Mouse (Mus musculus) lung, adult 10 weeks (tissue): ENCODE measurements around the gene Zfp975. TPM values are rescaled to one million over a fixed set of nuclear protein-coding genes. Genes with fewer than 3 reads are reported as not detected.

Experiments used
- polyA plus RNA-seq: library from polyadenylated mRNA; stranded (reverse); fragments of 350-450 nt; fragmentation: Illumina TruSeq; extraction: RNeasy Lipid Tissue Mini Kit (QIAGEN cat#74804); gene quantifications from one replicate; pipeline ENCODE4 v1.2.3, GENCODE M21; 2014; ENCODE audit warnings: low read depth, low replicate concordance; ENCODE audit not compliant: insufficient read depth

The Zfp975 gene
- polyA plus RNA-seq = 2.9 TPM

GRCm38 (mm10) chr7:42692362-42693158 lies at the start of gene Zfp975:
Gene Zfp975 (minus strand): TSS chr7:42692742.

GRCm38 (mm10) chr7:42726917-42727316 lies 34.4 kb upstream of the Zfp975 start, which contains the start of gene Gm17067:
Gene Gm17067 (minus strand): TSS chr7:42727017.

GRCm38 (mm10) chr7:42642152-42643115 lies 50.1 kb downstream of the Zfp975 start, which contains the start of gene Zfp976:
Gene Zfp976 (minus strand): TSS chr7:42642588.

Other genes with a start within 250 kb of the Zfp975 start
- gene 4933421I07Rik, start 244.6 kb downstream of the Zfp975 start, polyA plus RNA-seq = not detected
- gene Zfp141, start 187.0 kb downstream of the Zfp975 start, polyA plus RNA-seq = 3.3 TPM
- not detected for gene Gm21028, start 114.2 kb downstream of the Zfp975 start, polyA plus RNA-seq
- gene Zfp977, start 100.2 kb downstream of the Zfp975 start, polyA plus RNA-seq = 0.55 TPM
- 2.3 TPM for gene Zfp976, start 50.2 kb downstream of the Zfp975 start, polyA plus RNA-seq
- gene Gm17067, start 34.3 kb upstream of the Zfp975 start, polyA plus RNA-seq = not detected
- not detected for gene Vmn2r62, start 100.8 kb upstream of the Zfp975 start, polyA plus RNA-seq
- gene Gm2381, start 174.5 kb upstream of the Zfp975 start, polyA plus RNA-seq = not detected
- not detected for gene Vmn2r63, start 241.1 kb upstream of the Zfp975 start, polyA plus RNA-seq